Mouse (Mus musculus) forebrain, embryonic 15.5 days (tissue): ENCODE measurements at regions not wholly inside any gene's neighbourhood (a gene's known extent, or its start where the extent isn't known, plus 50 kb on each side); places are given as distances from the start of the nearest gene placed in this dataset.

Source experiments
- ATAC-seq: fragments of 200-750 bp; cut with Nextera tagmentation; replicated peaks from 2 replicates; pipeline ENCODE4 v1.8.0; 2017; ENCODE audit warnings: mild to moderate bottlenecking, moderate TSS enrichment, moderate library complexity
- H3K27ac ChIP-seq: fragments of 300-500 bp; sonication (generic); replicated peaks from 2 replicates; pipeline ENCODE4 v1.5.1; 2015; ENCODE audit warnings: mild to moderate bottlenecking, inconsistent platforms
- H3K27me3 ChIP-seq: fragments of 300-500 bp; sonication (generic); 2 replicates; pipeline ENCODE4 v1.6.1; 2015; ENCODE audit warnings: inconsistent platforms
- H3K36me3 ChIP-seq: fragments of 300-500 bp; sonication (generic); 2 replicates; pipeline ENCODE4 v1.6.1; 2015; ENCODE audit warnings: mild to moderate bottlenecking, inconsistent platforms
- H3K4me1 ChIP-seq: fragments of 300-500 bp; sonication (generic); 2 replicates; pipeline ENCODE4 v1.6.1; 2015; ENCODE audit warnings: inconsistent platforms
- H3K4me2 ChIP-seq: fragments of 300-500 bp; sonication (generic); replicated peaks from 2 replicates; pipeline ENCODE4 v1.6.1; 2015; ENCODE audit warnings: mild to moderate bottlenecking, inconsistent platforms
- H3K4me3 ChIP-seq: fragments of 300-500 bp; sonication (generic); 2 replicates; pipeline ENCODE4 v1.5.1; 2015; ENCODE audit warnings: mild to moderate bottlenecking, inconsistent platforms
- H3K9ac ChIP-seq: fragments of 300-500 bp; sonication (generic); replicated peaks from 2 replicates; pipeline ENCODE4 v1.6.1; 2015; ENCODE audit warnings: mild to moderate bottlenecking, inconsistent platforms
- H3K9me3 ChIP-seq: fragments of 300-500 bp; sonication (generic); 2 replicates; pipeline ENCODE4 v1.6.1; 2016; ENCODE audit warnings: inconsistent platforms
- WGBS: fragments of 180-500 bp; shearing (Covaris S2); methylation state at CpG from one replicate; pipeline ENCODE4 v1.1.7; 2015; ENCODE audit warnings: mixed read lengths; 5-methylcytosine and 5-hydroxymethylcytosine counted together

- Histone ChIP-seq H3K4me1 (no peaks in the 10 kb centered on the region), H3K27me3 (no peaks in the 10 kb centered on the region), H3K9me3 (no peaks in the 10 kb centered on the region), H3K27ac (no peak overlapping the region), H3K9ac (no peak overlapping the region), H3K4me2 (no peak overlapping the region), H3K4me3 (no peak overlapping the region), H3K36me3 (no peaks in the 10 kb centered on the region)
- ATAC-seq, result no peak
- 89% methylated on average over 6 of the region's 6 CpGs for WGBS
Measured at GRCm38 (mm10) chr9:87310150-87310549, 54.8 kb upstream of the Cep162 start.
